Mouse (Mus musculus) forebrain, embryonic 11.5 days (tissue): Measurements from ENCODE around the gene Tead4. TPM values are rescaled to one million over a fixed set of nuclear protein-coding genes. Genes with fewer than 3 reads are reported as not detected.

Experiments used
- ATAC-seq: fragments of 200-750 bp; cut with Nextera tagmentation; replicated peaks from 2 replicates; pipeline ENCODE4 v1.8.0; 2017; ENCODE audit warnings: moderate TSS enrichment; ENCODE audit not compliant: low FRiP score
- DNase-seq: peaks from one replicate; pipeline ENCODE4 v3.0.0-alpha.2; 2017; ENCODE audit warnings: low spot score
- H3K27ac ChIP-seq: fragments of 300-500 bp; sonication (generic); 2 replicates; pipeline ENCODE4 v1.5.1; 2014; ENCODE audit warnings: low read depth, low read length
- H3K27me3 ChIP-seq: fragments of 300-500 bp; sonication (generic); 2 replicates; pipeline ENCODE4 v1.6.1; 2014; ENCODE audit warnings: mild to moderate bottlenecking, low read length, mixed read lengths; ENCODE audit not compliant: control insufficient read depth, insufficient read depth
- H3K36me3 ChIP-seq: fragments of 300-500 bp; sonication (generic); 2 replicates; pipeline ENCODE4 v1.6.1; 2014; ENCODE audit warnings: mild to moderate bottlenecking, low read length, moderate library complexity, mixed read lengths; ENCODE audit not compliant: control insufficient read depth, insufficient read depth
- H3K4me1 ChIP-seq: fragments of 300-500 bp; sonication (generic); replicated peaks from 2 replicates; pipeline ENCODE4 v1.6.1; 2014; ENCODE audit warnings: low read length, mixed read lengths; ENCODE audit not compliant: control insufficient read depth, insufficient read depth
- H3K4me2 ChIP-seq: fragments of 300-500 bp; sonication (generic); 2 replicates; pipeline ENCODE4 v1.6.1; 2014; ENCODE audit warnings: low read depth, mild to moderate bottlenecking, low read length, moderate library complexity, mixed read lengths; ENCODE audit not compliant: severe bottlenecking
- H3K4me3 ChIP-seq: fragments of 300-500 bp; sonication (generic); 2 replicates; pipeline ENCODE4 v1.5.1; 2014; ENCODE audit warnings: low read depth, low read length
- H3K9ac ChIP-seq: fragments of 300-500 bp; sonication (generic); 2 replicates; pipeline ENCODE4 v1.6.1; 2014; ENCODE audit warnings: low read length
- H3K9me3 ChIP-seq: fragments of 300-500 bp; sonication (generic); 2 replicates; pipeline ENCODE4 v1.6.1; 2016; ENCODE audit warnings: low read length, mixed read lengths; ENCODE audit not compliant: control insufficient read depth
- WGBS: fragments of 180-500 bp; shearing (Covaris S2); extraction: QIAGEN DNeasy Blood & Tissue Kit; methylation state at CpG from one replicate; pipeline ENCODE4 v1.1.7; 2014; 5-methylcytosine and 5-hydroxymethylcytosine counted together
- polyA plus RNA-seq: library from polyadenylated mRNA; unstranded; fragments of >200 nt; fragmentation: Nextera tagmentation; extraction: Ambion mirVana; gene quantifications from 2 replicates; pipeline ENCODE4 v1.2.1, GENCODE M21; 2014

The Tead4 gene
- polyA plus RNA-seq, 1 experiment from 2014 or later, result 1.1 TPM

GRCm38 (mm10) chr6:128237102-128237763, 63.4 kb downstream of the Tead4 start:
- no peak overlapping the region for H3K9ac ChIP-seq
- H3K4me2 ChIP-seq, result no peak overlapping the region
- no peaks in the 10 kb centered on the region for H3K9me3 ChIP-seq
- DNase-seq, result peak; percentile 29
- H3K4me3 ChIP-seq, result no peak overlapping the region
- whole genome bisulfite sequencing, result 80% methylated on average over 2 of the region's 2 CpGs
- H3K4me1 ChIP-seq, result no peaks in the 10 kb centered on the region
- H3K36me3 ChIP-seq, result no peaks in the 10 kb centered on the region
- H3K27me3 ChIP-seq, result no peaks in the 10 kb centered on the region
- H3K27ac ChIP-seq, result no peak overlapping the region
- ATAC-seq, result no peak

DNA sequence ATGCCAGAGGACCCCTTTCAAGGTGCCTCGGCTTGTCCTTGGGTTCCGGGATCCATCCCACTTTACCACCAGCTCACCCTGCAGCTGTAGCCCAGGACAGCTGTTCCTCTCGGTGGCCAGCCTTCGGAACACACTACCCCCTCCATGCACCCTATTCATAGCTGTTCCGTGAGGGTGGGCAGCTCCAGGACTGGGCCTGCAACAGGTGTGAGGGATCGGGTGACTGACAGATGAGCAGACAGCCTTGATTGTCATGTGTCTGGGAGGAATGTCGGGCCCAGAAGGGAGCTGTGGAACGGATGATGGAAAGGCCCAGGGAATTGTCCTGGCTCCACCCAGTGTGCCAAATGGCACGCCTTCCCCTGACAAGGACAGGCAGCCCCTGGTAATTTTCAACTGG, 64.0 kb downstream of the Tead4 start:
- H3K27ac ChIP-seq, result no peak overlapping the region
- WGBS, result 78% methylated on average over 9 of the region's 9 CpGs
- ATAC-seq, result no peak

GRCm38 (mm10) chr6:128234206-128234605, 66.4 kb downstream of the Tead4 start:
- H3K4me3 ChIP-seq, result no peak overlapping the region
- ATAC-seq, result peak; percentile 65
- no peaks in the 10 kb centered on the region for H3K27me3 ChIP-seq
- WGBS, result 30% methylated on average over 5 of the region's 5 CpGs
- no peak overlapping the region for H3K9ac ChIP-seq
- no peaks in the 10 kb centered on the region; the same call in 1 of the 2 replicates for H3K4me1 ChIP-seq
- peak; percentile 59 for DNase-seq
- H3K36me3 ChIP-seq, result no peaks in the 10 kb centered on the region
- no peak overlapping the region for H3K27ac ChIP-seq
- H3K4me2 ChIP-seq, result no peak overlapping the region
- no peaks in the 10 kb centered on the region for H3K9me3 ChIP-seq

More for the DNA sequence above, 64.0 kb downstream of the Tead4 start:
- DNase-seq, result peak; percentile 31
- no peaks in the 10 kb centered on the region; the same call in 1 of the 2 replicates for H3K4me1 ChIP-seq
- no peak overlapping the region for H3K4me3 ChIP-seq
- H3K9me3 ChIP-seq, result no peaks in the 10 kb centered on the region
- H3K4me2 ChIP-seq, result no peak overlapping the region
- H3K36me3 ChIP-seq, result no peaks in the 10 kb centered on the region
- no peak overlapping the region for H3K9ac ChIP-seq
- no peaks in the 10 kb centered on the region for H3K27me3 ChIP-seq

DNA sequence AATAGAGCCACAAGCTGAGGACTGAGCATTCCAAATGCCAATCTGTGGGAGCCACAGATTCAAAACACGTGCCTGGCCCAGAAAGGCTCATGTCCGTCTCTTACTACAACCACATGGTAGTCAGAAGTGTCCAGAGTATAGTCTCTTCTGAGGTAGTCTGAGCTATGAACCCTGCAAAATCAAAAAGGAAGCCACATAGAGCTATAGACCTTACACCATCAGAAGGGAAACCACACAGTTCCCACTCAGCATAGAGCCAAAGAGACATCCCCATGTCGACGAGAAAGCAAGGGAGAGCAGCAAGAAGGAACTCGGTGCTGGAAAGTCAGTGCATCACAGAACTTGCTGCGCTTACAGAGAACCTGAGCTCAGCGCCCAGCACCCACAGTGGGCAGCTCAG, 68.4 kb downstream of the Tead4 start:
- H3K4me3 ChIP-seq, result no peak overlapping the region
- H3K4me1 ChIP-seq, result no peaks in the 10 kb centered on the region; the same call in 1 of the 2 replicates
- no peak overlapping the region for H3K27ac ChIP-seq
- DNase-seq (peak; percentile 17), ATAC-seq (no peak)
- H3K36me3 ChIP-seq, result no peaks in the 10 kb centered on the region
- WGBS, result 70% methylated on average over 7 of the region's 7 CpGs
- no peak overlapping the region for H3K9ac ChIP-seq
- no peaks in the 10 kb centered on the region for H3K27me3 ChIP-seq
- H3K4me2 ChIP-seq, result no peak overlapping the region
- H3K9me3 ChIP-seq, result no peaks in the 10 kb centered on the region

DNA sequence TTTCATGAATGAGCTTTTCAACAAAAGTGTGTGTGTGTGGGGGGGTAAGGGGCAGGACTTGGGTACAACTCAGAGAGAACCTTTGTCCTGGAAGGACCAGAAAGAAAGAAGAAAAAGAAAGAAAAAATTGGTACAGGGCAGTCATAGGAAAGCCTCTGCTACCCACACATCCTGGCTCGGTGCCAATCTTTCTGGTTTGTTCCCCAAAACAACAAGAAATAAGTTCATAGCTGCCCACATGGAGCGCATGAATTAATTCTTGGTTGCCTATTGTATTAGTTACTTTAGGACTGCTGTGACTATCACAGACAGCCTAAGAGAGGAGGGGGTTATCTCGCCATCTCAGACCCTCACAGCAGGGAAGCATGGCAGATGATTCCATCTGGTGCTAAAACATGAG, 68.9 kb downstream of the Tead4 start:
- Histone ChIP-seq H3K9ac (no peak overlapping the region), H3K4me3 (no peak overlapping the region), H3K27ac (no peak overlapping the region), H3K27me3 (no peaks in the 10 kb centered on the region), H3K4me2 (no peak overlapping the region), H3K9me3 (no peaks in the 10 kb centered on the region), H3K36me3 (no peaks in the 10 kb centered on the region), H3K4me1 (no peaks in the 10 kb centered on the region; the same call in 1 of the 2 replicates)
- peak; percentile 36 for DNase-seq
- 81% methylated on average over 3 of the region's 3 CpGs for WGBS
- no peak for ATAC-seq

DNA sequence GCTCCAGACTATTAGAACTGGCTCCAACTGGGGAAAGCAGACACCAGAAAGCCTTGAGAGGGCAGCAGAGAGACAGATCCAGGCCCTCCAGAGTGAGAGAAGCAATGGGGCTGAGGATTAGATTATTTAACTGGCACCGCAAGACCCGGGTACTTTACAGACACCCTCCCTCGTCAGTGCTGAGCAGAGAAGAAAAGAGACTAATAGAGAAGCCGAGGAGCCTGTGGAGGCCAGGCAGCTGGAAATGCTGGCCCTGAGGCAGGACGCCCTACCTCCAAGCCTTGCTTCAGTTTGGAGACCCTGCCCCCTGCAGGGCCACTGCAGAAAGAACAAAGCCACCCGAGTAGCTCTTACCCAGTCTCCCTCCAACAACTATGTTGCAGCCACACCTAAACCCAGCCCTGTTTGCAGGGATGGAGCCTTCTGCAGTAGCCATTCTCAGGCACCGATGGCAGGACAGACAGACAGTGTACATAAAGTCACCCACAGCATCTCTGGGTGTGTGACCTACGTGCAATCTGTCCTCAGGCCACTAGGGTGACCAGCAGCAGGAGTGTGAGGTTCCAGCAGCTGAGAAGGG, 73.1 kb downstream of the Tead4 start:
- H3K27ac ChIP-seq, result no peak overlapping the region
- DNase-seq (no peak), ATAC-seq (0 out of 2 replicates have a peak, but pooled peaks have one; percentile 35)
- H3K27me3 ChIP-seq, result no peaks in the 10 kb centered on the region
- no peaks in the 10 kb centered on the region; the same call in 1 of the 2 replicates for H3K4me1 ChIP-seq
- no peak overlapping the region for H3K4me3 ChIP-seq
- H3K9me3 ChIP-seq, result no peaks in the 10 kb centered on the region
- no peak overlapping the region for H3K9ac ChIP-seq
- H3K4me2 ChIP-seq, result no peak overlapping the region
- 11% methylated on average over 8 of the region's 8 CpGs for WGBS
- no peaks in the 10 kb centered on the region for H3K36me3 ChIP-seq

GRCm38 (mm10) chr6:128226941-128227340, 73.7 kb downstream of the Tead4 start:
- Histone ChIP-seq H3K4me2 (no peak overlapping the region), H3K4me1 (no peaks in the 10 kb centered on the region; the same call in 1 of the 2 replicates), H3K9ac (no peak overlapping the region), H3K4me3 (no peak overlapping the region), H3K36me3 (no peaks in the 10 kb centered on the region), H3K9me3 (no peaks in the 10 kb centered on the region), H3K27me3 (no peaks in the 10 kb centered on the region), H3K27ac (no peak overlapping the region)
- DNase-seq, result no peak
- ATAC-seq, result no peak
- WGBS, result 81% methylated on average over 3 of the region's 3 CpGs

GRCm38 (mm10) chr6:128225846-128226176, 74.8 kb downstream of the Tead4 start:
- Histone ChIP-seq H3K4me2 (no peak overlapping the region), H3K9ac (no peak overlapping the region), H3K9me3 (no peaks in the 10 kb centered on the region), H3K4me1 (no peaks in the 10 kb centered on the region), H3K4me3 (no peak overlapping the region), H3K27me3 (no peaks in the 10 kb centered on the region), H3K36me3 (no peaks in the 10 kb centered on the region), H3K27ac (no peak overlapping the region)
- no peak for DNase-seq
- ATAC-seq, result no peak
- 84% methylated on average over 1 of the region's 1 CpGs for WGBS
